Mouse (Mus musculus) olfactory bulb, adult 2 months (tissue): ENCODE results near the gene Fstl3. TPM values are rescaled to one million over a fixed set of nuclear protein-coding genes. Genes with fewer than 3 reads are reported as not detected.

Source experiments
- H3K27ac ChIP-seq: fragments of 200-500 bp; 2 replicates; pipeline ENCODE4 v1.5.1; 2012; ENCODE audit warnings: low read depth, low read length; ENCODE audit not compliant: insufficient read depth
- H3K4me1 ChIP-seq: fragments of 200-500 bp; 2 replicates; pipeline ENCODE4 v1.6.1; 2012; ENCODE audit warnings: low read length; ENCODE audit not compliant: control insufficient read depth, insufficient read depth
- H3K4me3 ChIP-seq: fragments of 200-500 bp; 2 replicates; pipeline ENCODE4 v1.5.1; 2012; ENCODE audit warnings: mild to moderate bottlenecking, low read depth, low read length, moderate library complexity; ENCODE audit not compliant: insufficient read depth
- CTCF ChIP-seq: fragments of 200-500 bp; IDR thresholded peaks from 2 replicates; pipeline ENCODE4 v1.5.1; 2012; ENCODE audit warnings: low read depth, mild to moderate bottlenecking, low read length, moderate library complexity; ENCODE audit not compliant: insufficient read depth
- POLR2A ChIP-seq: fragments of 200-500 bp; IDR thresholded peaks from 2 replicates; pipeline ENCODE4 v1.6.1; 2012; ENCODE audit warnings: mild to moderate bottlenecking, low read depth, low read length, moderate library complexity; ENCODE audit not compliant: insufficient read depth
- WGBS: fragments of 180-500 bp; shearing (Covaris S2); methylation state at CpG from one replicate; pipeline ENCODE4 v1.1.7; 2018; 5-methylcytosine and 5-hydroxymethylcytosine counted together
- polyA plus RNA-seq: library from polyadenylated mRNA; stranded (reverse); fragments of >200 nt; gene quantifications from 2 replicates; pipeline ENCODE4 v1.2.4, GENCODE M21; 2012; ENCODE audit warnings: low replicate concordance; ENCODE audit not compliant: missing spikeins, insufficient read depth, insufficient read length

The Fstl3 gene
- polyA plus RNA-seq, 1 experiment, result not detected

DNA sequence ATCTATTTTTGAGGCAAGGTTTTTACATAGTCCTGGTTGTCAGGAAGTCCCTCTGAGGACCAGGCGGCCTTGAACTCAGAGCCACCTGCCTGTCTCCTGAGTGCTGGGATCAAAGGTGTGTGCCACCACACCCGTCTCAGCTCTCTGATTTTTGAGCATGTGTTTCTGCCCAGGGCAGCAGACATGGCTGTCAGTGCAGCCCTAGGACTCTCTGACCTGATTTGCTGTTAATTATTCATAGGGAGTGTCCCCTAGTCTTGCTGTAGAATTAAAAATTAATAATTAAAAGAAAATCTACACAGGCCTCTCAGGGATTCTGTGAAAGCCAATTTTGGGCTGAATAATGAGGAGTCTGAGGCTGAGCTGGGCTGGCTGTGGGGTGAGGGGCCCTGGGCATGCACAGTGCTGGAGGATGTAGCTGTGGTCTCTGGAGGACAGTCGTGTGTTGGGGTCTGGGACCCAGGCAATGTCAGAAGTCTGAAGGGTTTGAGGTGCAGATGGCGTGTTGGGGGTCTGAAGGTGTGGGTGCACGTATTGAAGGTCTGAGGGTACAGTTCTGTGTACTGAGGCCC lies 37.3 kb downstream of the Fstl3 start:
- H3K27ac ChIP-seq, result no peak overlapping the region
- H3K4me1 ChIP-seq, result peaks cover 7% of the 10 kb centered on the region; the same call in 1 of the 2 replicates
- H3K4me3 ChIP-seq, result no peak overlapping the region
- TF ChIP-seq POLR2A, result no peak
- no peak for TF ChIP-seq CTCF
- 92% methylated on average over 5 of the region's 5 CpGs for WGBS

DNA sequence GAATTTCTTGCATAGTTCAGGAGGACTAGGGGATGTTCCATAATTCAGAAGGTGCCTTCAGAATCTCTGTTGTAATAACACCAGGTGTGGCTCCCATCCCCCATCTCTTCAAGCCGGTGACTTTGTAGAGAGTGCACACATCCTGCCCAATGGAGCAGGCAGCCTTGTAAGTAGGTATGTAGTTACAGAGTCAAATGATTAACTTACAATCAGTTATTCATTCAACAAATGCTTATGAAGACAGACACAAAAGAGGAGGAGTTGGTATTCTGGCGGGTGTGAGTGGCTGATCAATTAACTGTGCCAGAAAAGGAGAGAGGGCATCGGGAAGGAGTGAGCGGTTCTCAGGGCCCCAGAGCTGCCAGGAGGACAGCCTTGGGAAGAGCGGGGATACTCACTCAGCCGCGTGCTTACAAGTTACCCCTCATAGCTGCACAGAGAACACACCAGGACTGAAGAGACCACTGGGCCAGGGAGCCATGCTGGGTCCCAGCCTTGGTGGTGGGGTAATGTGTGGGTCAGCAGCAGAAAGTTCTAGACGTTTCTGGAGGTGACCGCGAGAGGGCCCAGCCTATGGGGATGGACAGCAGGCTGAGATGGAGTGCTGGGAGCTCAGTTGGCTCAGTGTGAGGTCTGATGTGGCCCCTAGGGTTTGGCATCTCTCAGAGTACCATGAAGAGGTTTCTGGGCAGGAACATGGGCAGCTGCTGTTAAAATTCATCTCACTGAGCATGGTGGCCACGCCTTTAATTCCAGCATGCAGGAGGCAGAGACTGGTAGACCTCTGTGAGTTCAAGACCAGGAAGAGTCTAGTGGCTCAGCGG lies 38.8 kb downstream of the Fstl3 start:
- no peak for TF ChIP-seq POLR2A
- no peak for TF ChIP-seq CTCF
- Histone ChIP-seq H3K27ac (no peak overlapping the region), H3K4me3 (no peak overlapping the region), H3K4me1 (peaks cover 7% of the 10 kb centered on the region; the same call in 1 of the 2 replicates)
- WGBS, result 81% methylated on average over 12 of the region's 12 CpGs

DNA sequence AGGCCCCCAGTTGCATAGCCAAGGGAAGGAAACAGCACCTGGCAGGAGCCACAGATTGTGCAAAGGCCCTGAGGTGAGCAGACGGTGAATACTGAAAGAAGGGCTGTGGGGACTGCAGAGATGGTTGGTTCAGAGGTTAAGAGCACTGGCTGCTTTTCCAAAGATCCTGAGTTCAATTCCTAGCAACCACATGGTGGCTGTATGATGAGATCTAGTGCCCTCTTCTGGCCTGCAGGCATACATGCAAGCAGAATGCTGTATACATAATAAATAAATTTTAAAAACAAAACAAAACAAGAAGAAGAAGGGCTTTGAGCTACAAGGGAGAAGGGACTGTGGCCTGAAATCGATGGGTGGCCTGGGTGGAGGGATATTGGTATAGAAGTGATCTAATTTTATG lies 40.0 kb downstream of the Fstl3 start:
- TF ChIP-seq CTCF, result no peak
- no peak for TF ChIP-seq POLR2A
- H3K4me3 ChIP-seq, result no peak overlapping the region
- H3K4me1 ChIP-seq, result peaks cover 4% of the 10 kb centered on the region; the same call in 1 of the 2 replicates
- H3K27ac ChIP-seq, result no peak overlapping the region
- 75% methylated on average over 2 of the region's 2 CpGs for WGBS

DNA sequence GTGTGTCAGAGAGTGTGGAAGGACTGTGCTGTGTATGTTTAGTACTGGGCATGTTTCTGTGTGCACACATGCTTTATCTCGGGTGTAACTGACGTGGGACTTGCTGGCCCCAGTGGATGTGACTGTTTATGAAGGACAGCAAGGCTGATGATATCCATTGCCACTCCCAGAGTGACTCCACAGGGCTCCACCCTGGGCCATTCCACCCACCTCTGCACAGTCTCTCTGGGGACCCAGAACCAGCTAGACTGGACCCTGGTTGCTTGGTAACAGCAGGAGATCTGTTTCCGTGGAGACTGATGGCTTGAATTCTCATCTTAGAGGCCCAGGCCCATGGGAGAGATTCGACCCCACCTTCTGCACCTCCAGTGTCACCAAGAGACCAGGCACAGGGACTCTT lies 41.2 kb downstream of the Fstl3 start:
- TF ChIP-seq CTCF (no peak), POLR2A (no peak)
- WGBS, result 78% methylated on average over 4 of the region's 4 CpGs
- H3K4me1 ChIP-seq, result 0 out of 2 replicates have a peak, but pooled peaks cover 4% of the 10 kb centered on the region
- H3K4me3 ChIP-seq, result no peak overlapping the region
- no peak overlapping the region for H3K27ac ChIP-seq

DNA sequence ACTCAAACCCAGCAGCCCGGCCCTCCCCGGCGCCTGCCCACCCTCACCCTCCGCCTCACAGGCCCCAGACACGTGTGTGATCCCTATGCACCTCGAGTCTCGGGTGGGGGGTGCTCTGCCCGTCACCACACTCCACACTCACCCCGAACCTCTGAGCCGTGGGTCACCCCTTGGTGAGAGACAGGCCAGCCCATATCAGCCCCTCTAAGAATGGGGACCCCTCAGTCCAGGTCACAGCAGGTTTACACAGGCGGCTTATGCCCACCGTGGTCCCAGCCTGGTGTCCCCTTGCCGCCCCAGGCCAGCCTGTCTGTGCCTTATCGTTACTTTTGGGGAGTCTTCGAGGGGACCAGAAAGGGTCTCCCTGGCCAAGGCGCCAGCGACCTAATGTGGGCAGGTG lies 42.5 kb downstream of the Fstl3 start:
- 92% methylated on average over 17 of the region's 17 CpGs for WGBS
- TF ChIP-seq POLR2A, result no peak
- no peak for TF ChIP-seq CTCF
- 0 out of 2 replicates have a peak, but pooled peaks cover 4% of the 10 kb centered on the region for H3K4me1 ChIP-seq
- H3K27ac ChIP-seq, result no peak overlapping the region
- H3K4me3 ChIP-seq, result no peak overlapping the region

DNA sequence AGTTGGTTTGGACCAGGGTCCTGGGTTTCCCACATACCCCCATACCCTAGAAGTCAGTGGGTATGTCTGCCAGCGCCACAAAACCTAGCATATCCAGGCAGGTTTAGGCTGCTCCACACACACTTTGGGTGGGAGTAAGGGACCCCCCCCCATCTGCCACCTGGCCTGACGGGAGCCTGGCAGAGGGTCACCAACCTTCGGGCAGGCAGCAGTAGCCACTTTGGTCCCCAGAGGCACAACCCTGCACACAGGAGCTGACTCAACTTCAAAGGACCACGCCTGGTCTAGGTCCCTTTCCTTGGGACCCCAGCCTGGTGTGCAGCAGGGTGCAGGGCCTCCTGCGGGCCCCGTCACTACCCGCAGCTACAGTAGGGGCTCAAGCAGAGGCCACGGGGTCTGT lies 43.2 kb downstream of the Fstl3 start:
- TF ChIP-seq POLR2A (no peak), CTCF (no peak)
- 0 out of 2 replicates have a peak, but pooled peaks cover 4% of the 10 kb centered on the region for H3K4me1 ChIP-seq
- WGBS, result 84% methylated on average over 8 of the region's 8 CpGs

DNA sequence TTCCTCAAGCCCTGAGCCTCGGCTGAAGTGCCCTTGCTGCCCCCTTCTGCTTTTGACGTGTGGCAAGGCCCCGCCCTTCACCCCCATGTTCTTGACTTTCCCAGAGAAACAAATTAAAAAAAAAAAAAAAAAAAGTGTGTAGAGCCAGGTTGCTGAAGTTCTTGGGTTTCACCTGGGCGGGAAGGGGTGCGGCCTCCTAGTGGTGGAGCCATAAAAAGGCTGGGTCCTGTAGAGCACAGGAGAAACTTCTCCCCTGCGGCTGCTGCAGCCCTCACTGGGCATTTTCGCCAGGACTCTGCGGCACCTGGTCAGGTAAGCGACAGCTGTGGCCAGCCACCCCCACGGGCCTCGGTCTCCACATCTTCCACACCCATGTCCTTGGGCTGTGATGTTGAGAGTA lies 43.7 kb downstream of the Fstl3 start, which contains the start of gene Misp:
TSS of gene Misp (plus strand) at position 208 of the 400 bp plus-strand sequence.
- WGBS, result 71% methylated on average over 11 of the region's 11 CpGs
- Histone ChIP-seq H3K4me1 (0 out of 2 replicates have a peak, but pooled peaks cover 4% of the 10 kb centered on the region), H3K27ac (no peak within 1 kb of the TSS), H3K4me3 (no peak within 1 kb of the TSS)
- TF ChIP-seq POLR2A (no peak), CTCF (no peak)

More for the DNA sequence above, 43.2 kb downstream of the Fstl3 start:
- Histone ChIP-seq H3K4me3 (no peak overlapping the region), H3K27ac (no peak overlapping the region)

DNA sequence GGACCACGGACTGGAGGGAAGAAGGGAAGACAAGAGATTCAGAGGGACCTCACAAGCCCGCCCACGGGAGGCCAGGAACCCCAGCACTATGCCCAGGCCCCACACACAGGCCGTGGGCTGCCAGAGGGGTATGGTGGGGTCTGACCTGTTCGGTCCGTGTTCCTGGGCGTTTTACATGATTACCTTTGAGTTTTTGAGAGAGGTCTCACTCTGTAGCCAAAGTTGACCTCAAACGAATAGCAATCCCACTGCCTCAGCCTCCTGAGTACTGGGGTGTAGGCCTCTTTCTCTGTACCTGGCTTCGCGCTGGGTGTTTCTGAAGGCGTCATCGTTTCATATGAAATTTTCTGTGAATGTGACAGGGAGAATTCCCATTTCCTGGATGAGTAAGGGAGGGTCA lies 44.7 kb downstream of the Fstl3 start:
- H3K4me3 ChIP-seq, result no peak overlapping the region
- 86% methylated on average over 12 of the region's 12 CpGs for WGBS
- H3K4me1 ChIP-seq, result 0 out of 2 replicates have a peak, but pooled peaks cover 4% of the 10 kb centered on the region
- H3K27ac ChIP-seq, result no peak overlapping the region
- TF ChIP-seq CTCF (no peak), POLR2A (no peak)

DNA sequence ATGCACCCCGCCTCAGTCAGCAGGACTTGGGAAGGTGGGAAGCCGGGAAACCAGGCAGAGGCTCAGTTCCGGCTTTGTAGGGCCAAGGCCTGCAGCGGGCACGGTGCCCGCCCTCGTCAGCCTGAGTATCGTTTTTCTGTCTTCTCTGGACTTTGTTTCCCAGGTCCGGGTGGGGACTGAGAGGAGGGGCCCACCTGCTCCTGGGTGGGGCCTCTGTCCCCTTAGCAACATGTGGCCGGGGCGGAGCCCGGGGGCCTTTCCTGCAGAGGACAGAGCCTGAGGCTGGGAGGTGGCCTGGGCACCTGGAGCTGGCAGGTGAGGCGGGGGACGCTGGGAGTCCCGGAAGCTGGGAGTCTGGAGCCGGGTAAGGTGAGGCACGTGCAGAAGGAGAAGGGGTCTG lies 45.3 kb downstream of the Fstl3 start:
- H3K4me3 ChIP-seq, result no peak overlapping the region
- WGBS, result 37% methylated on average over 17 of the region's 17 CpGs
- H3K27ac ChIP-seq, result no peak overlapping the region
- TF ChIP-seq POLR2A (no peak), CTCF (no peak)
- 0 out of 2 replicates have a peak, but pooled peaks cover 4% of the 10 kb centered on the region for H3K4me1 ChIP-seq
